Mouse (Mus musculus) heart, postnatal 25 days (tissue): ENCODE data around the gene Cldn22. TPM values are rescaled to one million over a fixed set of nuclear protein-coding genes. Genes with fewer than 3 reads are reported as not detected.
"Not testable (repeated sequence)": the region's sequence is repeated elsewhere in the genome, so short reads cannot be mapped to it uniquely, and the experiment has no call there.

Source experiments
- DNase-seq: peaks from one replicate; pipeline ENCODE4 v3.0.0; 2022; ENCODE audit warnings: low spot score
- intact Hi-C: fragments of 180-260 bp; cut with DNase I; formaldehyde crosslinking; loops from one replicate; pipeline ENCODE4 v1.15.1; 2025
- total RNA-seq, 2 experiments: library from RNA; stranded (reverse); gene quantifications; 2 replicates each; pipeline ENCODE4 v1.2.3; 2021

Cldn22 gene
- not detected for total RNA-seq

DNA sequence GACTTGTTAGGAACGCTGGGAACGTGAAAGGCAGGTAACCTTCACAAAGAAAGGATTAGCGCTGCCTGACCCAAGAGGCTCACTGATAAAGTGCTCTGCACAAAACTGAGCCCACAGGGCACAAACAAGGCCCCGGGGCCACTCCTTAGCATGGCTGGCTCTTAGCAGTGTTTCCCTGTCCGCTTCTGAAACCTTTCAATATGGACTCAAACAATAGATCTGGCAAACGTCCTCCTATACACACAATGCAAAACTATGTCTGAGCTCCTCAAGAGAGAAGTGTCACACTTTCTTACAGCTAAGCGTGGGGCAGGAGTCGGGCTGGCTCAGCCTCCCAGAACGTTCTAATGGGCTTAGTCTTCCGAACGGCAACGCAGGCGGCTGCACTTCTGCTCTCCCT is at the start of gene Cldn22:
TSS of gene Cldn22 (plus strand) at position 301 of the 400 bp plus-strand sequence.
- intact Hi-C loops: no loop called here
- no peak for DNase-seq

DNA sequence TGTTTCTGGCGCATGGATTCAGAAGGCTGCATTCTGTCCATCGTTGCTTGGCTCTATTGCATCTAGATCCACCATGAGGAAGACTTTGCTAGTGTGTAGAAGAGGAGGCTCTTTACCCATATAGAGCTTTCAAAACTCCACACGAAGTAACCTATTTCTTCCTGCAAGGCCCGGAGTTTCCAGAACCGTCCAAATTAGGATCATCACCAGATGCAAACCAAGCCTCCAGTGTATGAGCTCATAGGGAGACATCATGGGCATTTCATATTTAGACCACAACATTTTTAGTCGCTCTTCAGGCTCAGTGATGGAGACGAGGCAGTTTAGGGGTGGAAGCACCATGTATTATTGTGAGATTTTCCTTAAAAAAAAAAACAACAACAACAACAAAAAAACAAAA is 46.9 kb upstream of the Cldn22 start:
- DNase-seq: no peak
- intact Hi-C loops: no loop called here

DNA sequence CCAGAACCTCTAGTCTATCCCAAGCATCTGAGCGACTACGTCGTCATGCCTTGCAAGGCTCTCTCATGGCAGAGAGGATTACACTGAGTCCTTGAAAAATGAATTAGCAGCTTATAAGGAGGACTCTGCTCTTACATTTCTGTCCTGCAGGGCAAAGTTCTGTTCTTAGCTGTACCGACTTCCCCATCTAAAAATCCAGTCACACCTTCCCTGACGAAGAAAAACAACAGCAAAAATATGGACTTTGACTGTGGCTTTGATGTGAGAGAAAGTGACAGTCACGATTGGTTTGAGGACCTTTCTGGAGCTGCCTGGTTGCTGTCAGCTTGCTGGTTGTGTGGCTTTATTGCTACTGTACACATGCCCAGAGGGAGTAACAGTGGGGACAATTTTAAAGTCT is 44.7 kb upstream of the Cldn22 start:
- no peak for DNase-seq
- intact Hi-C loops: no loop called here

DNA sequence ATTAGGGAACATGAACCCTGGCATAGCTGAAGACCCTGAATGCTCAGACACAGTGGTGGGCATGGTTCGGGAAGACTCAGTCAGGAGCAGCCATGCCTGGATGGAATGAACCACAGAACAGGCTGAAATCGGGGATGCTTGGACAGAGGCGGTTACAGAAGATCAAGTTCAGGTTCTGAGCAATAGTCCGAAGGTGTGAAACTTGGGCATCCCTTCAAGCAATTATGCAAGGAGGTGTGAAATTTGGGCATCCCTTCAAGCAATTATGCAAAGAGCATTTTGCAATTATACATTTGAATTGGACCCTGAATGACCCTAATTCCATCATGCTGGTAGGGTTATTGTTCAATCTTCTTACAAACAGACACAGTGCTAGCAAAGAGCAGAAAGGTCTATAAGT is 42.4 kb upstream of the Cldn22 start:
- no peak for DNase-seq
- intact Hi-C loops: no loop called here

DNA sequence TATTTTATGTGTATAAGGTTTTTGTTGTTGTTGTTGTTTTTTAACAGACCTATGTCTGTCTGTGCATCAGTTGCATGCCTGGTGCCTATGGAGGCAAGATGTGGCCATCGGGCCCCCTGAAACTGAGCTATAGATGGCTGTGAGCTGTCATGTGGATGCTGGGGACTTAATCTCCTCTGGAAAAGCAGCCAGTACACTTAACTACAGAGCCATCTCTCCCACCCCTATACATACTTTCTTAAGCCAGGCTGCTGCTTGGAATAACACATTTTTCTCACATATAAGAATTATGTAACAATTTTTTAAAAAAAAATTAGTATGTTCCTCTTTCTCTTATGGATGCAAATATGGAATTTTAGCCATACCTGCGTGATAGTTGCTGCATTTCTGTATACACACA is 40.7 kb upstream of the Cldn22 start:
- intact Hi-C loops: no loop called here

DNA sequence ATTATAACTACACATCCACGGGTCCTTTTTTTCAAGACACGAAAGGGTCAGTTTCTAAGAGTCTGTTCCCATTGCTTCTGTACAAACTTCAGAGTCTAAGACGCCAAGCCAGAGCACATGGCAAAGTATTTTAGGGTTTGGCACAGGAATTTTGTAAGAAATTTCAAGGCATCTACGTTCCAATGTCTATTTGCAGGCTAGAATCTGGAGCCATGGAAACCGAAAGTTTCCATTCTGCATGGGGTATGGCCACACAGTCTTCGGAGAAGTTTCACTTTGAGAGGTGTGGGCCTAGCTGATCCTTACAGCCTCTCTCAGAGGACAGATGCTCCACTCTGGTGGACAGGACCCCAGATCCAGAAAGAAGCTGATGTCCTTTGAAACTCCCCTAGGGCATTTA is 40.3 kb upstream of the Cldn22 start:
- intact Hi-C loops: no loop called here
- DNase-seq: no peak

More for the DNA sequence above, 40.7 kb upstream of the Cldn22 start:
- no peak for DNase-seq

DNA sequence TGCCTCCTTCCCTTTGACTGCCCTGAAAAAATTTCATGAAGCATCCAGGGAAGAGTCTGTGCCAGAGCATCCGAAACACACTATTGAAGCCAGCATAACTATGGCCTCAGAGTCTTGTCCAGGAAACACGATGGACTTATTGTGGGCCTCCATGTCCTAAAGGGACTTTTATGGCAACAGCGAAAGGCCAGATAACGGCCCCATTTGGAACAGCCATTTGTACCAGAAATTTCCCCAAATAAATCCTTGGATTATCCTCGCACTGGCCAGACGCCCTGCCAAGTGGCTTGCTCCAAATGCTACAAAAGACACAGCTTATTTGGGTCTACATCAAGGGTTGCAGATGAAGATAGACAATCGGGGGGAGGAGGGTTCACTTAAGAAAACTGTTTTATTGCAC is 39.8 kb upstream of the Cldn22 start:
- intact Hi-C loops: no loop called here
- DNase-seq: peak; percentile 61

DNA sequence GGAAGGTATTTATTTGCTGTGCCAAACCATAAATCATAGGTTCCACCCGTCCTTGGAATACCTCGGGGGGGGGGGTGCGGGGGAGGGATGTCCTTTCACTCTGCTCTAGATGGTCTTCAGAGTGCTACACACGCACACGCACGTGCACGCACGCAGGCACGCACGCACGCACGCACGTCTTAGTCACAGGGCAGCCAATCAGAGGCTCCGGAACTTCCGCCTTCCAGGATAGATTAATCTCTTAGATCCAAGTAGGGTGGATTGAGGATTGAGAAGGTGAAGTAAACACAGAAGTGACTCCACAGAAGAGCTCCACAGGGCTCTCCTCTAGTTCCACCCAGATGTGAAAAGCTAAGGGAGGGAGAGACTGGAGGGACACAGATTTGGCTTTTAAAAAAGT is 38.0 kb upstream of the Cldn22 start:
- intact Hi-C loops: no loop called here

DNA sequence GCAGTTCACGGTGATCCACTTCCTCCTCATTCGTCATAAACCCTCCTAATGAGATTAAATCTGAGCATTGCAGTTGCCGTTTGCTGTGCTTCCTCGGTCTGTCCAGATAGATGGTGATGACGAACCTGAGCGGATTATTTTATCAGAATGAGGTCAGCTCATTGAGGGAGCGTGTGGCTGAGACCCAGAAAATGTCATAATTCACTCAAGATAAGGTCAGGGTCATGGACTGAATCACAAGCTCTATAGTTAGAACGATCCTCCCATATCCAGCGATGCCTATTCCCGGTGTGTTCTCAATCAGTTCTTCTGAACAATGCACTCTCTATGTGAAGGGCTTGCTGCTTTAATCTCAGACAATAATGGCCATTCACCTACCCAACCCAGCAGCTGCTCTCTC is 36.6 kb upstream of the Cldn22 start:
- intact Hi-C loops: no loop called here
- DNase-seq: peak; percentile 7

More for the DNA sequence above, 38.0 kb upstream of the Cldn22 start:
- DNase-seq: no peak

DNA sequence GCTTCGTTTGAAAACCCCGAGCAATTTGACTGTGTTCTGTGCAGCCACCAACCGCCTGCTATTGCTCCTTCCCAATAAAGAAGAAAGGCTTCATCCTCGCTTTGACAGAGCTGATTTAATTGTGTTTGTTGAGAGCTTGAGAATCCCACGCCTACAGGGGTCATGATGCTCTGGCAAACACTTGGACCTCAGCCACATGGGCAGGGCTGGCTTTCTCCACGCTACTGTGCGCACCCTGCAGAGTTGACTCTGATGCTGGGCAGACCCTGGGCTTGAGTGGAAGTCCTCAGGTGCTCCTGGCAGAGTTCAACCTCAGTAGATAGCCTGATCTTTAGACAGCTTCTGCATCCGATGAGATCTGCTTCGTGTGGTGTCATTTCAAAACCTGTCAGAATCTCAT is 32.3 kb upstream of the Cldn22 start:
- intact Hi-C loops: no loop called here
- DNase-seq: no peak

DNA sequence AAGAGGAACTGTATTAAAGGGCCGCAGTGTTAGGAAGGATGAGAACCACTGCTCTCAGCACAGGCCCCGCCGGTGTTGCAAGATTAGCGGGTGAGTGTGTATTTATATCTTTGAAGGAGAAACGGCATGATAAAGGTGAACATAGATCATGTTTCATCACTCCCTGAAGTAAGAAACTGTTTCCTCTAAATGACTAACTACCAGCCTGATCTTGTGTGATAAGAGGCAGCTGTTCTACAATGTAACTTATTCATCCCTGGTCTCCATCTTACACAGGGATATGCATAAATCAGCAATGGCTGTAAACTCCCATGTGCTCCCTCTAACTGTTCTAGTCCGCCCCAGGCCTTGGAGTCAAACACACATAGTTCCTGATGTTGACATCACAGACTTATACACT is 24.8 kb upstream of the Cldn22 start:
- no peak for DNase-seq
- intact Hi-C loops: no loop called here

DNA sequence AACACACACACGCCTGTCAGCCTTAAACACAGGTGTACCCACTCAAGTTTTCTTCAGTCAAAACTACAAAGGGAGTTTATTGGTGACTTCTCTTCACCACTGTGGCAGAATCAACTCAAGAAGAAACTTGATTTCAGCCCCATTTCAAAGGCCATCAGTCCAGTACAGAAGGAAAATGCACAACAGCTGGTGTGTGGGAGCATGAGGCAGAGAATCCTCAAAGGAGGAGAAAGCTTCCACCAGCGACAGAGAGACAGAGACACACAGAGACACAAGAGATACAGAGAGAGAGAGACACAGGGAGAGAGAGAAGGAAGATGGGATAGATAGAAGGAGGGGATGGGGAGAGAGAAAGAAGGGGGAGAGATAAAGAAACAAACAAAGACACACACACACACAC is 21.9 kb upstream of the Cldn22 start:
- DNase-seq: no peak
- intact Hi-C loops: no loop called here

DNA sequence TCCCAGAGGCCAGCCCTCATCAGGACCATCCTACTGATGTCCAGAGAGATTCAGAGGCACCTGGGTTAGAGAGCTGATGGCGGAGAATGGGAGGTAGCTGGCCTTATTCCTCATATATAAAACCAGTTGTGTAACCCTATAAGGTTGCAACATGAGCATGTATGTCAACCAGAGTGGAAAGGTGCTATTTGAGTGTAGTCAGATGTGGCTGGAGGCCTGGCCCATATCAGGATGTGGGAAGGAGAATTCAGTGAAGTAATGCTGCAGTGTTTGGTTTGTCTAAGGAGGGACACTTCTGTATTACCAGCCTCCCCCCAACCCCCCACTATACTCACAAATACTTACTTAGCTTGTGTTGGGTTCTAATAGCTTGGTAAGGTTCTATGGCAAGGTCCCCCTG is 20.0 kb upstream of the Cldn22 start:
- DNase-seq: no peak
- intact Hi-C loops: no loop called here

DNA sequence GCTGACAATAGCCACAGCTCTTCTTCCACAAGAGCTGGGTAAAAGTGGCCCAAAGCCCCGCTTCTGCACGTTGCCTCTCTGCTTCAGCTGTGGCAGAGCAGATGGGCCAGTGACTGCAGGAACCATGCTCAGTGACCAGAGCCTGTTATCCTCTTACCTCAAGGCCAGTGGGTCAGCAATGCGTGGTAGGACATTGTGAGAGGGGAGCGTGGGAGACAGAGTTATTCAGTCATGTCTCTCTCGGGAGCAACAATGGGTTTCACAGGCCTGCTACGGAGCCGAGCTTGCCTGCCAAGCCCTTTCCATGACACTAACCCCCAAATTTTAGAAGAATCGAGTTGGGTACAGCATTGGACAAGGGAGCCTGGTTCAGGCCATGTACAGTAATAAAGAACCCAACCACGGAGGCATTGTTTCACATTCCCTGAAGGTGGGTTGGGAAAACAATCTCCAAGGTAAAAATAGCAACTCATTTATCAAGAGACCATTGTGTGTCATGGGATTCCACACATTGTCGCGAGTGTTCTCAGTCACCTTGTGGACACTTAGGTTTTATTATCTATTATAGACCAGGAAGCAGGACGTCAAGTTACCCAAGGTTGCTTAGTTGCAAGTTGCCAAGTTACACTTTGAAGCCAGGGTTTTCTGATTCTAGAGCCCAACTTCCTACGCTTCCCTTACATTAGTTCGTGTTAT is 14.2 kb upstream of the Cldn22 start:
- DNase-seq: no peak
- intact Hi-C loops: no loop called here

DNA sequence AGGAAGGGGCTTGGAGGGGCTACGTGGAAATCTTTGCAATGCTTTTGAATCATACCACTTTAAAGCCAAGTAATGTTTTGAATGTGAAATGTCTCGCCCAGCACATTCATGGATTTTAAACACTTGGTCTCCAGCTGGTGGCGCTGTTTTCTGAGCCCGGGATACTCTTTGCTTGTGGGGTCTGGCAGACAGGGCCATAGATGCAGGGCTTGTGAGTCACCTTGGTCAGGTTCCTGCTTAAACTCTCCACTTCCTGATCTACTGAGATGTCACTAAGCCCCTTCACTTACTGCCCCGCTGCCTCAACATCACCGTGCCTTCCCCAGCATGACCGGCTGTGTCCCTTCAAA is 13.6 kb upstream of the Cldn22 start:
- intact Hi-C loops: no loop called here
- DNase-seq: no peak

DNA sequence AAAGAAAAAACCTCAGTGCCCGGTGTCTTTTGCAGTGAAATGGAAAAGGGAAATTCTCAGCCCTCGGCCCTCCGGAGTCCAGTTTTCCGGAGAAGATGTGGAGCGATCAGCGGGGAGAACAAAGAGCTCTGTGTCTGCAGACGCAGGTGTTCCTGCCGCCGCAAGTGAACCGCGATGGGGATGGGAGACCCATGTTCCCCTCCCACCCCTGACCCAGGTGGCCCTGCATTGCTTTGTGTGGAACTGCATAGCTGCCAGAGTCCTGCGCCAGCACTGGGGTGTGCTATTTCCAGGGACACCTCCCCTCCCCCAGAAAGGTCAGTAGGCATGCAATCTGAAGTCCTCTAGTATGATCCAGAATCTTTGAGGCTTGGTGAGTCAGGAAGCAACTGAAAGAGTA is 13.1 kb upstream of the Cldn22 start:
- intact Hi-C loops: no loop called here
- DNase-seq: no peak

DNA sequence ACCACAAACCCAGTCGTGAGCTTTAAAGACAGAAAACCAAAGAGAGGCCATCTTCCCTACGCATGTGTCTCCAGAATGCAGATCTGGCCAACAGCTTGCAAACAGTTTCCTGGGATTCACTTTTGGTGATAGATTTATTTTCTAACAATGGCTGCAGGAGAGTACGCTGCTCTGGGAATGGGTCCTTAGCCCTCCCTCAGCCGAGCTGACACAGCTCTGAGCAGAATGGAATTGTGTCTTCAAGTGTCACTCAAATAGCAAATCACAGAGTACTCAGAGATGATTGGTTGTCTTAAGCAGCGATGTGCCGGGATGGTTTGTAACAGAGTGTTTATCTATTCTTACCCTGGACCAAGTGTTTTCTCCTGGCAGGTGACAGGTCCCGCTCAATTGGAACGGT is 5.2 kb upstream of the Cldn22 start:
- intact Hi-C loops: no loop called here
- no peak for DNase-seq

DNA sequence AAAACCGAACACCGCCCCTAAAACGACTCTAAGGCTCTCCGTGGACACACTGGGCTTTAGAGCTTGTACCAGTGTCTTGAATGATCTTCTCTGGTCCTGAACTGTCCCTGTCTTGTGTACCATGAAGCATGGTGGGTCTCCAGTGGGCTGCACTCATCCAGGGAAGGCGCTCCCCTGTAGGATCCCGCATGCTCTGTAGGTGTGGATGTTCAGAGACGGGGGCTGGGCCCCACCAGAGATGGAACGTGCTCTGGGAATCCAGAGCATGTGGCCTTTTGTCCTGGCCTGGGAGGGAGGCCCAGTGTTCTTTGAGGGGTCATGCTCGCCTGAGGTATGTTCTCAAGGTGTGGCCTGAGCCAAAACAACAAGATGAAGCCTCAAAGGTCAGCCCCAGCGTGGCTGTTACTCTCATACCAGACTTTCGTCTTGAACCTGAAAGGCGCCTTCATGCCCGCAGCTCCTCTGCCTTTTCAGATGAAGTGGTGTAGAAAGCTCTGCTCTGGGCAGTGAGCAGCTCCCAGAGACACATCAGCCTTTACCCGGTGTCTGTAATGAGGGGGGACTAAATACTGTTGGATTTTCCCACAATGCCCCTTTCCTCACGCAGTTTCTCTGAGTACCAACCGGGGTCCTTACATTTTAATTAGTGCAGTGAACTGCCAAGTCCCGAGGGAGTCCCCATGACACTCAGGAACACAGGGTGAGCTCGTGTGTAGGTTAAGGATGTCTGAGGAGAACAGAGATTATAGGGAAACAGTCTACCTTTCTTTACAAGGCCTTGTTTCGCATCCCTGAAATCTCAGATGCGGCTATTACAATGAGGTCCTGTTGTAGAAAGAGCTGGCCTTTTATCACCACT is 3.1 kb upstream of the Cldn22 start:
- intact Hi-C loops: no loop called here
- DNase-seq: no peak

DNA sequence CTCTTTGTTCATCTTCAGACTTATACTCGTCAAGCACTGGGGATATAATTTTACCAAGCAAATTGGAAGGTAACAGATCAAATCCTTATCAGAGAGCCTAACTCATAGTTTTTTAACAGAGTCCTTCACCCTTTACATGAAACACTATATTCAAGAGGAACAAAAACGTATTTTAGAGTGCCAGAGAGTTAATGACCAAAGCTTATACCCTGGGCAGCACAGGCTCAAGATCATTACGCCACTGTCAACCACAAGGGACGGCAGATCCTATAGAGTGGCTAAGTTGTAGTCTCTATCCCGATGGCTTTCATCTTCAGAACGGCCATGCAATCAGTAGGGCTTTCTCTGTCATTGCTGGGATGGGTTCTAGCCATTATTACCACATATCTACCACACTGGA is 2.4 kb upstream of the Cldn22 start, which contains the start of gene Cldn24:
TSS of gene Cldn24 (plus strand) at position 301 of the 400 bp plus-strand sequence.
- no peak for DNase-seq
- intact Hi-C loops: no loop called here

DNA sequence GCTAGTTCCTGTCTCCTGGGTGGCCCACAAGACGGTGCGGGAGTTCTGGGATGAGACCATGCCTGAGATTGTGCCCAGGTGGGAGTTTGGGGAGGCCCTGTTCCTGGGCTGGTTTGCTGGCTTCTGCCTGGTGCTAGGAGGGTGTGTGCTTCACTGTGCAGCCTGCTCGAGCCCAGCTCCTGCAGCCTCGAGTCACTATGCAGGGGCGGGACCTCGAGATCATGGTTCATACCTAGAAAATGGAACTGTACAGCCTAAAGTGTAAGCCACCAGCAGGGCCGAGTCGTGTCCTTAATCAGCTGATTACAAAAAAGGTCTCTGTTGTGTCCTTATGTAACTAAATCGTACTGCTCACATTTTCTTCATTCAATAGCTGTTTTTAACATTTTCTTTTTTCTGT is 1.7 kb upstream of the Cldn22 start:
- intact Hi-C loops, DNase-seq: not testable (repeated sequence)

DNA sequence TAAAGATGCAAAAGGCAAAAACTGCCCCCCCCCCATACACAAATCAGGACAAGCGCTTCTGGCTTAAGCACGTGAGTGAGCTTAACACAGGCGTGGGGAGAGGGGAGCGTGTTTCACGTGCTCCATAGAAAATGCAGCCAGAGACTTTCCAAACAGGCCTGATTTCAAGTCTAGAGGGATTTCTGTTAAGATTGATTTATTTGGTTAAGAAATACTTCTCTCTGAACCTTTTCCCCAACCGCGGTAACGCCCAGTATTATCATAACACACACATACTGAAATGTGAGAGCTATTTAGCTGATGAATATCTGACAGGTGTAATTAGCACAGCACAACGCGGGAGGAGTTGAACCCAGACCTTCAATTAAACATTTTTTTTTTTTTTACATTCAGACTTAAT is 505 bp upstream of the Cldn22 start:
- no peak for DNase-seq
- intact Hi-C loops: no loop called here

DNA sequence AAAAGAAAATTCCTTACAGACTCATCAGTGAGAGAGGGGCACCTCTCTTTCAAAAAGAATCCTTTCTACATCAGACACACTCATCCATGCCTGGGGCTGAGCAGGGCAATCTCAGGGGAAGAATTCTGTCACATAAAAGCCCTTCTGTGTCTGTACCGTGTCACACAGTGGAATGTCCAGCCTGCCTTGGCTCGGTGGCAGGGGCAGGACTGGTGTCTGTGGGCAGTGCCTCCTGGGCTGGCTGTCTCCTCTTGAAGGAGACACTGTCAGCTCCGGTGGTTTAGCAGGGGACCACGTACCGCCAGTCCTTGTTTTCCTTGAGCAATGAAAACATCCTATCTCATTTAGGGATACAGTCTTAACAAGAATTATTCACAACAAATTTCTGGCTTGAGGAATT is 1.3 kb downstream of the Cldn22 start:
- intact Hi-C loops: loop anchor here (5.0 kb wide), 1 partner anchor 83 kb away; no protein-coding TSS in a partner anchor
- no peak for DNase-seq
